Mouse (Mus musculus) layer of hippocampus, adult 6 months (tissue): ENCODE results near the gene Tmem238. TPM values are rescaled to one million over a fixed set of nuclear protein-coding genes. Genes with fewer than 3 reads are reported as not detected.

Source experiments
- long read RNA-seq, 2 experiments: library from polyadenylated mRNA; unstranded; transcript quantifications; one replicate each; pipeline ENCODE4 v2.0.0; 2019 to 2020
- polyA plus RNA-seq: library from polyadenylated mRNA; unstranded; fragments of <200 nt; fragmentation: Nextera tagmentation; gene quantifications from 2 replicates; pipeline ENCODE4 v1.2.3, GENCODE M21; 2021

Gene Tmem238
- 7.2 and 9.5 TPM in 2 replicates for polyA plus RNA-seq
- long read RNA-seq, experiment 1, transcript Tmem238-201 (2 exons, 1,375 nt): major isoform, 10 of 13 reads
- long read RNA-seq, experiment 1, partial matches to known transcripts: 0 of 13 reads
- long read RNA-seq, experiment 1, other reads (novel, unspliced or antisense): 3 of 13 reads
- long read RNA-seq, experiment 2, transcript Tmem238-201 (2 exons, 1,375 nt): major isoform, 6 of 9 reads
- long read RNA-seq, experiment 2, partial matches to known transcripts: 0 of 9 reads
- long read RNA-seq, experiment 2, other reads (novel, unspliced or antisense): 2 of 9 reads

GRCm38 (mm10) chr7:4789436-4789935 is at the start of gene Tmem238:
TSS of gene Tmem238 (minus strand) at chr7:4789656.

GRCm38 (mm10) chr7:4812303-4813104 is 23.0 kb upstream of the Tmem238 start, which contains the start of gene Ube2s:
TSS of gene Ube2s (minus strand) at chr7:4812590.

DNA sequence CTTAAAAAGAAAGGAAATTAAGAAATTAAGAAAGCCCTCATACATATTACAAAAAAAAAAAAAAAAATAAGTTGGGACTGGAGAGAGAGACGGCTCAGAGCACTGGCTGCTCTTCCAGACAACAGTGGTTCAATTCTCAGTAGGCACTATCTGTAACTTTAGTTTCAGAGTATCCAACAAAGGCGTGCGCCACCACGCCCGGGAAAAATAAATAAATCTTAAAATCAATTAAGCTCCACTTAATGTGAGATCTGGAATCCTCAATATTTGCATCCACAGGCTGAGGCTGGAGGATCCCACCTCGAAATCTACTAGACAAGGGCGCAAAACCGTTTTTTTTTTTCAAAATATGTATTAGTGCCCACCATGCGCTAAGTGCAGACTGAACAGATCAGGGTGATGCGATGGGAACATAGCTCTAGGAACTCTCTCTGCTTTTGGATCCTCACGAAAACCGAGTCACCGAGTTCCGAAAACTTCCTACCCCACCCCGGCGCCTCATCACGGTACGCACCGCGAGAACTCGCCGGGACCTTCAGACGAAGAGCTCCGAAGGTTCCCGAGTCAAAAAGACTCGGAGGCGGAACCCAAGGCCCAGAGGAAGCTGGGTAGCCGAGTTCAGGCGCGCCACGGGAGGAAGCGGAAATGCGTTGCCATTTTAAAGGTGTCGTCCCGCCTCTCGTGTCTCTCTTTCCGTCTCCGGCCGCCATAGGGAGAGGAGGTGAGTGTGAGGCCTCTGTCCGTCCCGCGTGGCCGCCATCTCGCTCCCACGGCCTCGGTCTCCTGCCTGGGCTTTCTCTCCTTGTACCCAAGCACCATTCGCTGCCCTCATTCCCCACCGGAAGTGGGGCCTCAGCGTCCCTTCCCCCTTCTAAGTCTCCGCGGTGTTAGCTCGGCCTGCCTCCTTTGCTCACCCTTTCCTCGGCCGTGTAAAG is 3.1 kb upstream of the Tmem238 start, which contains the start of gene Rpl28:
TSS of gene Rpl28 (plus strand) at position 597 of the 935 bp plus-strand sequence.

GRCm38 (mm10) chr7:4782759-4783158 is 6.7 kb downstream of the Tmem238 start, which contains the start of the genes Il11 and Tmem190:
TSS of gene Il11 (minus strand) at chr7:4782859.
TSS of gene Tmem190 (plus strand) at chr7:4782937.

GRCm38 (mm10) chr7:4771202-4771601 is 18.3 kb downstream of the Tmem238 start, which contains the start of gene Fam71e2:
TSS of gene Fam71e2 (minus strand) at chr7:4771302.

GRCm38 (mm10) chr7:4752821-4753570 is 36.5 kb downstream of the Tmem238 start, which contains the start of gene Cox6b2:
TSS of gene Cox6b2 (minus strand) at chr7:4753094.

DNA sequence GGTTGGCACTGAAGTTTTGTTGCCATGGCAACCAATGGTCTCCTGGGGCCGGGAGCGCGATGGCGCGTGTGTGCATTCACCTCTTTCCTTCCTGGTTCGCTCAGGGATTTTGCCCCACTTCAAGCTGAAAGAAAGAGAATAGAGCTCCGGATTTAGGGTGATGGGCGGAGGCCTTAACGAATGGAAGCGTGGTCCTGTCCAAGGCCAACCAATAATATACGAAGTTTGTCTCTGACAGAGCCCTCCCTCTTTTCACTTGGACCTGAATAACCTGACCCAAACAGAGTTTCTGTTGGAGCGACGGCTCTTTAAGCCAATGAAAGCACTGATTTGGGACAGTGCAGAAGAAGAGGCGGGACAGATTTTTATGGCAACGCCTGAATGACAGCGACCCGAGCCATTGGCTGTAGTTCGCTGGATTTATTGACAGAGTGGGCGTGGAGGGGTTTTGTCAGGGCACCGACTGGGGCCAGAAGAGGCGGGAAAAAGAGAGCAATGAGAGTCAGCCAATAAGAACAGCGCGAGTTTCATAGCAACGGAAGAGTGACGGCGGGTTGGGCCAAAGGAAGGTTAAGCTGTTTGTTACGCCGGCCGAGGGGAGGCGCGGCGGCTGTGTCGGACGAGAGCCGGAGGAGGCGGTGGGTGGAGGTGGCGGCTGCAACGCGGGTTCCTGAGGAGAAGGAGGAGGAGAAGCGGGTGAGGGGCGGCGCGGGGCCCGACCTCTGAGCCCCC is 49.7 kb downstream of the Tmem238 start, which contains the start of gene Kmt5c:
TSS of gene Kmt5c (plus strand) at position 572 of the 732 bp plus-strand sequence.

Other genes starting within 250 kb of the Tmem238 start
- 292 and 326 TPM in 2 replicates for gene Syt5, start 242.1 kb downstream of the Tmem238 start, polyA plus RNA-seq
- gene Ptprh, start 185.6 kb downstream of the Tmem238 start, polyA plus RNA-seq: 0.05 and 0.08 TPM in 2 replicates
- 0.38 TPM in 1 of 2 replicates, not detected in the other for gene Tmem86b, start 158.2 kb downstream of the Tmem238 start, polyA plus RNA-seq
- gene Ppp6r1, start 130.6 kb downstream of the Tmem238 start, polyA plus RNA-seq: 3.4 and 5.9 TPM in 2 replicates
- 137 and 145 TPM in 2 replicates for gene Hspbp1, start 104.6 kb downstream of the Tmem238 start, polyA plus RNA-seq
- 3.8 and 6.0 TPM in 2 replicates for gene Brsk1, start 99.1 kb downstream of the Tmem238 start, polyA plus RNA-seq
- gene Tmem150b, start 64.4 kb downstream of the Tmem238 start, polyA plus RNA-seq: not detected in 2 replicates
- gene Kmt5c, start 49.5 kb downstream of the Tmem238 start, polyA plus RNA-seq: 4.3 and 4.5 TPM in 2 replicates
- gene Cox6b2, start 36.6 kb downstream of the Tmem238 start, polyA plus RNA-seq: 19.8 and 42.8 TPM in 2 replicates
- not detected in 2 replicates for gene Fam71e2, start 18.4 kb downstream of the Tmem238 start, polyA plus RNA-seq
- gene Il11, start 6.8 kb downstream of the Tmem238 start, polyA plus RNA-seq: 0.18 and 0.45 TPM in 2 replicates
- not detected in 2 replicates for gene Tmem190, start 6.7 kb downstream of the Tmem238 start, polyA plus RNA-seq
- 1,085 and 1,204 TPM in 2 replicates for gene Rpl28, start 3.2 kb upstream of the Tmem238 start, polyA plus RNA-seq
- 16.3 and 20.3 TPM in 2 replicates for gene Ube2s, start 22.9 kb upstream of the Tmem238 start, polyA plus RNA-seq
- gene Shisa7, start 55.0 kb upstream of the Tmem238 start, polyA plus RNA-seq: 11.7 and 13.1 TPM in 2 replicates
- gene Isoc2b, start 80.6 kb upstream of the Tmem238 start, polyA plus RNA-seq: 17.0 and 20.1 TPM in 2 replicates
- gene Isoc2a, start 87.5 kb upstream of the Tmem238 start, polyA plus RNA-seq: 0.87 and 0.94 TPM in 2 replicates
- gene Gm36210, start 116.9 kb upstream of the Tmem238 start, polyA plus RNA-seq: 0.14 and 0.29 TPM in 2 replicates
- 0.75 and 0.93 TPM in 2 replicates for gene Zfp628, start 125.6 kb upstream of the Tmem238 start, polyA plus RNA-seq
- gene Nat14, start 132.4 kb upstream of the Tmem238 start, polyA plus RNA-seq: 136 and 147 TPM in 2 replicates
- 0.04 and 0.05 TPM in 2 replicates for gene Ssc5d, start 136.1 kb upstream of the Tmem238 start, polyA plus RNA-seq
- 0.31 and 0.74 TPM in 2 replicates for gene Sbk2, start 174.8 kb upstream of the Tmem238 start, polyA plus RNA-seq
- 0.08 and 0.15 TPM in 2 replicates for gene Sbk3, start 181.5 kb upstream of the Tmem238 start, polyA plus RNA-seq
- 6.2 and 8.0 TPM in 2 replicates for gene Zfp579, start 206.5 kb upstream of the Tmem238 start, polyA plus RNA-seq
- 11.0 and 13.9 TPM in 2 replicates for gene Zfp524, start 224.8 kb upstream of the Tmem238 start, polyA plus RNA-seq
- gene Fiz1, start 225.0 kb upstream of the Tmem238 start, polyA plus RNA-seq: 13.3 and 16.7 TPM in 2 replicates
- gene Gm44973, start 225.8 kb upstream of the Tmem238 start, polyA plus RNA-seq: 0.31 TPM in 1 of 2 replicates, not detected in the other
- 1.5 and 2.0 TPM in 2 replicates for gene Zfp865, start 230.7 kb upstream of the Tmem238 start, polyA plus RNA-seq
- 65.2 and 75.8 TPM in 2 replicates for gene Ccdc106, start 230.9 kb upstream of the Tmem238 start, polyA plus RNA-seq
- gene 4632433K11Rik, start 244.5 kb upstream of the Tmem238 start, polyA plus RNA-seq: not detected in 2 replicates
- gene Zfp784, start 248.8 kb upstream of the Tmem238 start, polyA plus RNA-seq: 3.1 and 3.3 TPM in 2 replicates